Mouse (Mus musculus) C2C12 (cell line): ENCODE results near the gene Ptpra. TPM values are rescaled to one million over a fixed set of nuclear protein-coding genes. Genes with fewer than 3 reads are reported as not detected.

Source experiments
- H3K27me3 ChIP-seq: one replicate; pipeline ENCODE4 v1.6.1; 2011; ENCODE audit not compliant: control insufficient read depth, insufficient read depth, insufficient read length
- H3K36me3 ChIP-seq: one replicate; pipeline ENCODE4 v1.6.1; 2011; ENCODE audit not compliant: control insufficient read depth, insufficient read depth
- H3K4me3 ChIP-seq: one replicate; pipeline ENCODE4 v1.5.1; 2011; ENCODE audit warnings: mild to moderate bottlenecking, control low read depth; ENCODE audit not compliant: poor library complexity, insufficient read depth, severe bottlenecking
- H3K79me2 ChIP-seq: one replicate; pipeline ENCODE4 v1.6.1; 2011; ENCODE audit not compliant: control insufficient read depth, insufficient read depth
- H3K79me3 ChIP-seq: one replicate; pipeline ENCODE4 v1.6.1; 2011; ENCODE audit warnings: low read depth, control low read depth
- H3ac ChIP-seq: one replicate; pipeline ENCODE3; 2011; ENCODE audit warnings: low read depth; ENCODE audit not compliant: control insufficient read depth, insufficient read length
- CEBPB ChIP-seq: IDR thresholded peaks from one replicate; pipeline ENCODE4 v1.6.1; 2011; ENCODE audit warnings: low read depth, mild to moderate bottlenecking, control low read depth, moderate library complexity
- CTCF ChIP-seq: IDR thresholded peaks from one replicate; pipeline ENCODE4 v1.5.1; 2011; ENCODE audit not compliant: control insufficient read depth, insufficient read depth, insufficient read length
- FOSL1 ChIP-seq: IDR thresholded peaks from one replicate; pipeline ENCODE4 v1.8.0; 2011; ENCODE audit warnings: mild to moderate bottlenecking, low read length; ENCODE audit not compliant: poor library complexity, insufficient read depth, severe bottlenecking
- MAX ChIP-seq: IDR thresholded peaks from one replicate; pipeline ENCODE4 v1.6.1; 2011; ENCODE audit warnings: mild to moderate bottlenecking, control low read depth
- MYOD1 ChIP-seq: IDR thresholded peaks from one replicate; pipeline ENCODE4 v1.6.1; 2011; ENCODE audit warnings: low read depth; ENCODE audit not compliant: control insufficient read depth, insufficient read length
- MYOG ChIP-seq: IDR thresholded peaks from one replicate; pipeline ENCODE4 v1.6.1; 2011; ENCODE audit not compliant: control insufficient read depth, insufficient read length; ENCODE audit errors: extremely low read depth
- USF1 ChIP-seq: IDR thresholded peaks from one replicate; pipeline ENCODE4 v1.6.1; 2011; ENCODE audit warnings: low read depth, mild to moderate bottlenecking, control low read depth, moderate library complexity
- polyA plus RNA-seq: library from polyadenylated mRNA; unstranded; fragments of >200 nt; fragmentation: generic; extraction: Trizol; gene quantifications from one replicate; pipeline ENCODE4 v1.2.1, GENCODE M21; 2012; ENCODE audit warnings: missing spikeins

Ptpra gene
- polyA plus RNA-seq, 1 experiment, result 31.6 TPM

- TF ChIP-seq MAX (no peak), MYOG (no peak), FOSL1 (no peak)
- H3K27me3 ChIP-seq, result no peaks in the 10 kb centered on the region
- no peak overlapping the region for H3ac ChIP-seq
- H3K79me3 ChIP-seq, result peaks cover 83% of the 10 kb centered on the region
- H3K79me2 ChIP-seq, result peaks cover 97% of the 10 kb centered on the region
- no peak overlapping the region for H3K4me3 ChIP-seq
- H3K36me3 ChIP-seq, result peaks cover 7% of the 10 kb centered on the region
Measured at GRCm38 (mm10) chr2:130454748-130455370, 4.8 kb downstream of the Ptpra start.

GRCm38 (mm10) chr2:130457871-130458270, 7.8 kb downstream of the Ptpra start:
- Histone ChIP-seq H3K27me3 (no peaks in the 10 kb centered on the region), H3ac (no peak overlapping the region), H3K79me3 (peaks cover 88% of the 10 kb centered on the region), H3K79me2 (peaks cover 100% of the 10 kb centered on the region), H3K4me3 (no peak overlapping the region), H3K36me3 (peaks cover 11% of the 10 kb centered on the region)
- TF ChIP-seq MAX (no peak), USF1 (no peak), FOSL1 (no peak), MYOD1 (no peak), MYOG (no peak), CTCF (no peak), CEBPB (no peak)

DNA sequence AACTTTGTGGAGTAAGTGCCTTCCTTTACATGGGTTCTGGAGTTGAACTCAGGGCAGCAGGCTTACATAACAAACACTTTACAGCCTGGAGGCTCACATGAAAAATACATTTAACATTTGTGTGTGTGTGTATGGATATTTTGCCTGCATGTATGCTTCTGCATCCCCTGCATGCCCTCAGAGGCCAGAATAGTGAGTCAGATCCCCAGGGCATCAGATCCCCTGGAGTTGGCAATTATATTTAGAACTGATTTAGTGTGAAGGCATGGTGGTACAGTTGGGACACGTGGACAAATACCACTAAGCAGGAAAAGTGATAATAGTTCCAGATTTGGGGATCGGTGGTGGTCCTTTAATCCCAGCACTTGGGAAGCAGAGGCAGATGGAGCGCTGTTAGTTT, 9.5 kb downstream of the Ptpra start:
- Histone ChIP-seq H3K4me3 (no peak overlapping the region), H3K79me3 (peaks cover 91% of the 10 kb centered on the region), H3K36me3 (peaks cover 11% of the 10 kb centered on the region), H3K79me2 (peaks cover 100% of the 10 kb centered on the region), H3ac (no peak overlapping the region), H3K27me3 (no peaks in the 10 kb centered on the region)
- TF ChIP-seq MAX (no peak), USF1 (no peak), CEBPB (no peak), MYOG (no peak), MYOD1 (no peak), FOSL1 (no peak), CTCF (no peak)

- no peak overlapping the region for H3K4me3 ChIP-seq
- H3K36me3 ChIP-seq, result peaks cover 11% of the 10 kb centered on the region
- H3ac ChIP-seq, result no peak overlapping the region
- peaks cover 83% of the 10 kb centered on the region for H3K79me3 ChIP-seq
- H3K79me2 ChIP-seq, result peaks cover 100% of the 10 kb centered on the region
- no peaks in the 10 kb centered on the region for H3K27me3 ChIP-seq
- TF ChIP-seq FOSL1 (no peak), USF1 (no peak), CEBPB (no peak), MYOD1 (no peak), CTCF (no peak), MAX (no peak), MYOG (no peak)
Measured at GRCm38 (mm10) chr2:130461287-130462071, 11.4 kb downstream of the Ptpra start.

DNA sequence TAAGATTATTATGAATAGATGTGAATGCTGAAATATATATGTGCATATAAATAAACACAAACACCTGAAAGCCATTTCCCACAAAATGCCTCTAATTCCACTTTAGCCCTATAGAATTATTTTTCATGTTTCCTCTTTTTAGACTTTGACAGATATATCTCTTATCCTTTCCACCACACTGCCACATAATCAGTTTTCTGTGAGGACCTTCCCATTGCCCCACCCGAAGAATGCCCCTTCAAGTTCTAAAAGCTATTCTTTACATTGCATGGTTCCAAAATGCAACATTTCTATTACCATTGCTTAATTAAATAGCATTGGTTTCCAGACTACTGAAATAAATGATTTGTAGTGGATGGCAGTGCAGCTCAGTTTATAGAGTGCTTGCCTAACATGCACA, 16.4 kb downstream of the Ptpra start:
- no peaks in the 10 kb centered on the region for H3K36me3 ChIP-seq
- H3K79me2 ChIP-seq, result peaks cover 100% of the 10 kb centered on the region
- TF ChIP-seq MAX (no peak), CTCF (no peak), USF1 (no peak), FOSL1 (no peak), MYOD1 (no peak), MYOG (no peak), CEBPB (no peak)
- H3ac ChIP-seq, result no peak overlapping the region
- H3K4me3 ChIP-seq, result no peak overlapping the region
- peaks cover 68% of the 10 kb centered on the region for H3K79me3 ChIP-seq
- no peaks in the 10 kb centered on the region for H3K27me3 ChIP-seq
